29 mouse cellular contexts compared by ENCODE assay signal in the genomic region with DNA sequence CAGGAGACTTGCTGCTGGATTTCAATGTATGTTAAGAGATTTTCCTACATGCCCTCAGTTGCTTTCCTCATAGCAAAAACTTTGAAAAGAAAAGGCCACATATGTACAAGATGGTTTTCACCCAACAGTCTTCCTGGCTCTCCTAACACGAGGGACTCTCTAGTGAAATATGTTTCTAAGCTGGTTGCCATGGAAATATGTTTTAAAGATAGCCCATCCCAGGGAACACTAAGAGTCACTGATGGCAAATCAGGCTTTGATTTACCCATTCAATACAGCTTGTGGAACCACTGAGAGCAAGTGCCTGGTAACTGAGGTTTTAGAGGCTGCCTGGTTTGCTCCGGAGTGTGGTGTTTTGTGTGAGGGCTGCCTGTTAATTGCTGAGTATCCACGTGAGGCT.
DNase-seq lines count a peak whose midpoint lies in the region; ATAC-seq and TF ChIP-seq lines count a peak whose summit lies in the region.
"Had no signal": no experiment of that assay in that cellular context is flagged by ENCODE, and none has a peak within 500 bp of the region (broad histone marks: within the 10 kb centered on the region; RNA-seq: fewer than 3 reads in every experiment).

No protein-coding gene starts in this region.

- peak overlapping the region; percentile 26; the same call in 1 of the 2 replicates for H3K27ac ChIP-seq in embryonic fibroblast, embryonic 13.5 days (ENCODE audit: insufficient read depth, low read length)
- H3K27ac ChIP-seq: gastrocnemius, adult 2 months; hindbrain, embryonic 13.5 days; kidney, postnatal 0 days; limb, embryonic 13.5 days; midbrain, embryonic 12.5 days; stomach, postnatal 0 days had no signal

- no peak for TF ChIP-seq CTCF in embryonic fibroblast, embryonic 13.5 days (IDR thresholded peaks at IDR 0.05; ENCODE audit: borderline replicate concordance, insufficient read depth, low read length)

- no peak for TF ChIP-seq POLR2A in embryonic fibroblast, embryonic 13.5 days (IDR thresholded peaks at IDR 0.05; ENCODE audit: low read depth, low read length)

- peaks cover 5% of the 10 kb centered on the region; the same call in 1 of the 2 replicates for H3K4me1 ChIP-seq in embryonic fibroblast, embryonic 13.5 days (ENCODE audit: control insufficient read depth, insufficient read depth, low read length)
- H3K4me1 ChIP-seq: limb, embryonic 13.5 days; megakaryocyte, embryonic 14.5 days; midbrain, embryonic 12.5 days had no signal

- no peak for DNase-seq in frontal cortex, postnatal 36 days (ENCODE audit: low spot score in 2 of 2)
- peak; percentile 43 for DNase-seq in layer of hippocampus, adult 9-11 months
- no peak for DNase-seq in layer of hippocampus, adult 8-10 months (ENCODE audit: low spot score in 2 of 2)
- peak; percentile 56 for DNase-seq in brain, adult 2 months (ENCODE audit: low read depth, low spot score)
- DNase-seq: adrenal gland, postnatal 10 days; cerebellum, adult 11-12 months; cerebellum, adult 9-11 months; gastrocnemius, adult 2 months; gastrocnemius, postnatal 36 days; heart, adult 18-20 months; heart, postnatal 36 days; kidney, adult 8-10 months; kidney, postnatal 4 days; lung, postnatal 36 days; right cerebral cortex, postnatal 25 days; thymus, adult 2 months; thymus, postnatal 36 days had no signal

- no peak overlapping the region for H3K4me3 ChIP-seq in embryonic fibroblast, embryonic 13.5 days (ENCODE audit: insufficient read depth, low read length)
- H3K4me3 ChIP-seq: gastrocnemius, adult 2 months; hindbrain, embryonic 13.5 days; limb, embryonic 13.5 days; megakaryocyte, embryonic 14.5 days; midbrain, embryonic 12.5 days had no signal

- peak; percentile 86 for ATAC-seq in frontal cortex, adult (ENCODE audit: low TSS enrichment)
- ATAC-seq in erythroid progenitor cell, adult 5-6 weeks (replicated peaks; ENCODE audit: low FRiP score, poor library complexity, severe bottlenecking), result no peak
- ATAC-seq: forebrain, embryonic 16.5 days; intestine, embryonic 16.5 days; Patski had no signal

Comparison
In these comparisons a context has a peak if more than half of its experiments do, and no peak if none do; other contexts are left out.
1. DNase-seq: peak in layer of hippocampus, adult 9-11 months (single experiment) and brain, adult 2 months (single experiment); none in frontal cortex, postnatal 36 days (0 of 2) and layer of hippocampus, adult 8-10 months (0 of 2).